Mouse (Mus musculus): ENCODE data around the gene Piezo1. TPM values are rescaled to one million over a fixed set of nuclear protein-coding genes. Genes with fewer than 3 reads are reported as not detected.

Piezo1 gene
- total RNA-seq (2014; rRNA removed) = 2.2 and 4.6 TPM in 2 replicates
- polyA plus RNA-seq (2012; rRNA removed) = 8.0 and 11.1 TPM in 2 replicates

DNA sequence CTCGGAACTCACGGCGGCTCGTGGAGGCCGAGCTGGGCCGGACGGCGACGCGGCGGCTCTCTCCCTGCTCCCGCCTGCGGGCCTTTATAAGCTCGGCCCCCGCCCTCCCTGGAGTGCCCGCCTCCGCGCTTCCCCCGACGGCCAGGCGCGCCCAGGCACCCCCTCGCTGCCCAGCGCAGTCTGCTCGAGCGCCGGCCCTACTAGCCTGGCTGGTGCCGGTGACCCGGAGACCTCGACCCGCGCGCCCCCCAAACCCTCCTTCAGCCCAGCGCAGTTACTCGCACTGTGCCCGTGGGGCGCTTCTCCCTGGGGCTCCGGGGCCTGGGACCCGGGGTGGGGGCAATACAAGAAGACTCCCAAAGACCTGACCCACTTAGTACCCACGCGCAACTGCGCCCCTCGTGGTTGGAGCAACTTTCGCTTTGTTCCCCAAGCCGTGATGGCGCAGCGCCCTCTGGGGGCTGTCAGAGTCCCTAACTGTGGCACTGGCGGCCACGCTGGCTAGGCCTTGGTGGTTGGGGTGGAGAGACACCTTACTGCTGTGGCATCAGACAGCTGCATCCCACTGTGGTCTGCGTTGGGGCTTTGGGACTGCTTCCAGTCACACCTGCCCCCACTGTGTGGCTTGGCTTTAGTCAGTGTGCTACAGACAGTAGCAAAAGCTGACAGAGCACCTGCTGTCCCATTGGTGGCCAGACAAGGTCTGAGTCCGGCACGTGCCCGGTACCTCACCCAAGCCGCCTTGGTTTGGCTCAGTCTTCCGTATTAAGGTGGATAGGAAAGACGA is at the start of gene Piezo1:
Gene Piezo1, minus strand, starts transcription at position 65 of the 787 bp plus-strand sequence.
- no peak within 1 kb of the TSS for H3K27ac ChIP-seq (replicated peaks; ENCODE audit: insufficient read depth, low read depth, low read length)
- H3K9ac ChIP-seq (ENCODE audit: low read depth, low read length) = peak within 1 kb of the TSS; percentile 78
- no peaks in the 10 kb centered on the region for H3K79me2 ChIP-seq (ENCODE audit: control insufficient read depth, insufficient read depth, low read length)
- DNase-seq (ENCODE audit: extremely low read depth, low read depth, low spot score) = peak; percentile 76
- TF ChIP-seq POLR2A (IDR thresholded peaks at IDR 0.05; ENCODE audit: extremely low read depth, insufficient read depth, low read length) (peak; percentile 70; the same call in 1 of the 2 replicates), CTCF (IDR thresholded peaks at IDR 0.05; ENCODE audit: low read depth, low read length) (peak; percentile 100)
- H3K36me3 ChIP-seq (ENCODE audit: control insufficient read depth, insufficient read depth, low read length) = no peaks in the 10 kb centered on the region
- no peaks in the 10 kb centered on the region for H3K4me1 ChIP-seq (ENCODE audit: control insufficient read depth, insufficient read depth, low read length)
- WGBS = 10% methylated on average over 56 of the region's 56 CpGs
- no peaks in the 10 kb centered on the region for H3K27me3 ChIP-seq (ENCODE audit: control insufficient read depth, insufficient read depth, low read length)
- peak within 1 kb of the TSS; percentile 60 for H3K4me3 ChIP-seq (ENCODE audit: insufficient read depth, low read depth, low read length)

GRCm38 (mm10) chr8:122600666-122601065 is 49.5 kb upstream of the Piezo1 start:
- WGBS = 96% methylated on average over 9 of the region's 9 CpGs
- no peak for TF ChIP-seq CTCF (IDR thresholded peaks at IDR 0.05; ENCODE audit: low read depth, low read length)
- no peak for TF ChIP-seq POLR2A (IDR thresholded peaks at IDR 0.05; ENCODE audit: extremely low read depth, insufficient read depth, low read length)

GRCm38 (mm10) chr8:122596031-122596430 is 44.9 kb upstream of the Piezo1 start:
- 86% methylated on average over 4 of the region's 4 CpGs for WGBS
- TF ChIP-seq CTCF (IDR thresholded peaks at IDR 0.05; ENCODE audit: low read depth, low read length) = no peak
- no peak for TF ChIP-seq POLR2A (IDR thresholded peaks at IDR 0.05; ENCODE audit: extremely low read depth, insufficient read depth, low read length)
- no peak for DNase-seq (ENCODE audit: extremely low read depth, low read depth, low spot score)
- H3K9ac ChIP-seq (ENCODE audit: low read depth, low read length) = no peak overlapping the region
- H3K79me2 ChIP-seq (ENCODE audit: control insufficient read depth, insufficient read depth, low read length) = no peaks in the 10 kb centered on the region
- no peaks in the 10 kb centered on the region for H3K4me1 ChIP-seq (ENCODE audit: control insufficient read depth, insufficient read depth, low read length)
- H3K27me3 ChIP-seq (ENCODE audit: control insufficient read depth, insufficient read depth, low read length) = no peaks in the 10 kb centered on the region
- H3K27ac ChIP-seq (replicated peaks; ENCODE audit: insufficient read depth, low read depth, low read length) = no peak overlapping the region
- H3K4me3 ChIP-seq (ENCODE audit: insufficient read depth, low read depth, low read length) = no peak overlapping the region
- H3K36me3 ChIP-seq (ENCODE audit: control insufficient read depth, insufficient read depth, low read length) = no peaks in the 10 kb centered on the region

More at GRCm38 (mm10) chr8:122600666-122601065, 49.5 kb upstream of the Piezo1 start:
- Histone ChIP-seq H3K27ac (replicated peaks; ENCODE audit: insufficient read depth, low read depth, low read length) (no peak overlapping the region), H3K9ac (ENCODE audit: low read depth, low read length) (no peak overlapping the region), H3K4me3 (ENCODE audit: insufficient read depth, low read depth, low read length) (no peak overlapping the region), H3K27me3 (ENCODE audit: control insufficient read depth, insufficient read depth, low read length) (no peaks in the 10 kb centered on the region), H3K79me2 (ENCODE audit: control insufficient read depth, insufficient read depth, low read length) (no peaks in the 10 kb centered on the region), H3K36me3 (ENCODE audit: control insufficient read depth, insufficient read depth, low read length) (no peaks in the 10 kb centered on the region), H3K4me1 (ENCODE audit: control insufficient read depth, insufficient read depth, low read length) (no peaks in the 10 kb centered on the region)
- no peak for DNase-seq (ENCODE audit: extremely low read depth, low read depth, low spot score)

- Histone ChIP-seq H3K9ac (ENCODE audit: low read depth, low read length) (no peak overlapping the region), H3K79me2 (ENCODE audit: control insufficient read depth, insufficient read depth, low read length) (no peaks in the 10 kb centered on the region), H3K4me3 (ENCODE audit: insufficient read depth, low read depth, low read length) (no peak overlapping the region), H3K36me3 (ENCODE audit: control insufficient read depth, insufficient read depth, low read length) (no peaks in the 10 kb centered on the region), H3K4me1 (ENCODE audit: control insufficient read depth, insufficient read depth, low read length) (no peaks in the 10 kb centered on the region), H3K27ac (replicated peaks; ENCODE audit: insufficient read depth, low read depth, low read length) (no peak overlapping the region), H3K27me3 (ENCODE audit: control insufficient read depth, insufficient read depth, low read length) (no peaks in the 10 kb centered on the region)
- no peak for TF ChIP-seq CTCF (IDR thresholded peaks at IDR 0.05; ENCODE audit: low read depth, low read length)
- TF ChIP-seq POLR2A (IDR thresholded peaks at IDR 0.05; ENCODE audit: extremely low read depth, insufficient read depth, low read length) = no peak
- no peak for DNase-seq (ENCODE audit: extremely low read depth, low read depth, low spot score)
- WGBS = 94% methylated on average over 19 of the region's 19 CpGs
Observed at GRCm38 (mm10) chr8:122593783-122594507, 42.8 kb upstream of the Piezo1 start.

- DNase-seq (ENCODE audit: extremely low read depth, low read depth, low spot score) = no peak
- WGBS = 81% methylated on average over 12 of the region's 12 CpGs
- no peaks in the 10 kb centered on the region for H3K27me3 ChIP-seq (ENCODE audit: control insufficient read depth, insufficient read depth, low read length)
- no peaks in the 10 kb centered on the region for H3K36me3 ChIP-seq (ENCODE audit: control insufficient read depth, insufficient read depth, low read length)
- no peak overlapping the region for H3K27ac ChIP-seq (replicated peaks; ENCODE audit: insufficient read depth, low read depth, low read length)
- no peak for TF ChIP-seq CTCF (IDR thresholded peaks at IDR 0.05; ENCODE audit: low read depth, low read length)
- TF ChIP-seq POLR2A (IDR thresholded peaks at IDR 0.05; ENCODE audit: extremely low read depth, insufficient read depth, low read length) = no peak
- no peak overlapping the region for H3K9ac ChIP-seq (ENCODE audit: low read depth, low read length)
- H3K4me3 ChIP-seq (ENCODE audit: insufficient read depth, low read depth, low read length) = no peak overlapping the region
- H3K79me2 ChIP-seq (ENCODE audit: control insufficient read depth, insufficient read depth, low read length) = no peaks in the 10 kb centered on the region
- H3K4me1 ChIP-seq (ENCODE audit: control insufficient read depth, insufficient read depth, low read length) = no peaks in the 10 kb centered on the region
Observed at GRCm38 (mm10) chr8:122593240-122593639, 42.1 kb upstream of the Piezo1 start.
